Mouse (Mus musculus) olfactory bulb, adult 2 months (tissue): Measurements from ENCODE around the gene Stk24. TPM values are rescaled to one million over a fixed set of nuclear protein-coding genes. Genes with fewer than 3 reads are reported as not detected.

Experiments
- H3K27ac ChIP-seq: fragments of 200-500 bp; 2 replicates; pipeline ENCODE4 v1.5.1; 2012; ENCODE audit warnings: low read depth, low read length; ENCODE audit not compliant: insufficient read depth
- H3K4me1 ChIP-seq: fragments of 200-500 bp; 2 replicates; pipeline ENCODE4 v1.6.1; 2012; ENCODE audit warnings: low read length; ENCODE audit not compliant: control insufficient read depth, insufficient read depth
- H3K4me3 ChIP-seq: fragments of 200-500 bp; 2 replicates; pipeline ENCODE4 v1.5.1; 2012; ENCODE audit warnings: mild to moderate bottlenecking, low read depth, low read length, moderate library complexity; ENCODE audit not compliant: insufficient read depth
- CTCF ChIP-seq: fragments of 200-500 bp; IDR thresholded peaks from 2 replicates; pipeline ENCODE4 v1.5.1; 2012; ENCODE audit warnings: low read depth, mild to moderate bottlenecking, low read length, moderate library complexity; ENCODE audit not compliant: insufficient read depth
- POLR2A ChIP-seq: fragments of 200-500 bp; IDR thresholded peaks from 2 replicates; pipeline ENCODE4 v1.6.1; 2012; ENCODE audit warnings: mild to moderate bottlenecking, low read depth, low read length, moderate library complexity; ENCODE audit not compliant: insufficient read depth
- WGBS: fragments of 180-500 bp; shearing (Covaris S2); methylation state at CpG from one replicate; pipeline ENCODE4 v1.1.7; 2018; 5-methylcytosine and 5-hydroxymethylcytosine counted together
- polyA plus RNA-seq: library from polyadenylated mRNA; stranded (reverse); fragments of >200 nt; gene quantifications from 2 replicates; pipeline ENCODE4 v1.2.4, GENCODE M21; 2012; ENCODE audit warnings: low replicate concordance; ENCODE audit not compliant: missing spikeins, insufficient read depth, insufficient read length

Gene Stk24
- polyA plus RNA-seq, 1 experiment, result not detected

DNA sequence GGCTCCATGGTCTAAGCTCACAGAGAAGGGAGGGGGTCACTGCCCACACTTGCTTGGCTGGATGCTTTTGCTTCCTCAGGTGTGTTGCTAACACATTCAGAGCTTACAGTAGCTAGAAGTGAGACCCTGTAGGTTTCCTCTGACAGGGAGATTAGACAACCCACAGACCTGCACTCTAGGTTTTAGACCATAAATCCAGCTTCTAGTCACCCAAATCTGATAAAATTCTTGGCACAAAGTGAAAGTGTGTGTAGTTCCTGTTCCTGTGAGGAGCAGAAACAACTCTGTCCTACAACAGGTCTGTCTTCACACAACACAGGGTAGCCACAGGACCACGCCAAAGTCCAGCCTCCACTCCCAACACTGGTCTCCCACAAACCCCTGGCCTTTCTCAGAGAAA, 21.5 kb downstream of the Stk24 start:
- H3K4me3 ChIP-seq, result no peak overlapping the region
- TF ChIP-seq CTCF, result no peak
- TF ChIP-seq POLR2A, result no peak
- no peak overlapping the region for H3K27ac ChIP-seq
- 92% methylated on average over 1 of the region's 1 CpGs for WGBS
- peaks cover 31% of the 10 kb centered on the region for H3K4me1 ChIP-seq

GRCm38 (mm10) chr14:121356336-121356862, 23.4 kb downstream of the Stk24 start:
- 42% methylated on average over 8 of the region's 8 CpGs for WGBS
- TF ChIP-seq POLR2A (no peak), CTCF (no peak)
- Histone ChIP-seq H3K27ac (peak overlapping the region; percentile 59), H3K4me1 (peaks cover 33% of the 10 kb centered on the region), H3K4me3 (no peak overlapping the region)

- TF ChIP-seq CTCF (no peak), POLR2A (no peak)
- 60% methylated on average over 6 of the region's 6 CpGs for WGBS
- no peak overlapping the region for H3K4me3 ChIP-seq
- H3K27ac ChIP-seq, result no peak overlapping the region
- peaks cover 33% of the 10 kb centered on the region for H3K4me1 ChIP-seq
Observed at GRCm38 (mm10) chr14:121355732-121356131, 24.1 kb downstream of the Stk24 start.

GRCm38 (mm10) chr14:121353648-121354377, 26.0 kb downstream of the Stk24 start:
- Histone ChIP-seq H3K4me1 (peaks cover 28% of the 10 kb centered on the region), H3K4me3 (no peak overlapping the region), H3K27ac (no peak overlapping the region)
- WGBS, result 75% methylated on average over 10 of the region's 10 CpGs
- TF ChIP-seq POLR2A, result no peak
- TF ChIP-seq CTCF, result no peak

GRCm38 (mm10) chr14:121352744-121353143, 27.1 kb downstream of the Stk24 start:
- Histone ChIP-seq H3K27ac (no peak overlapping the region), H3K4me1 (peaks cover 34% of the 10 kb centered on the region), H3K4me3 (no peak overlapping the region)
- 89% methylated on average over 6 of the region's 6 CpGs for WGBS
- TF ChIP-seq CTCF, result no peak
- no peak for TF ChIP-seq POLR2A

DNA sequence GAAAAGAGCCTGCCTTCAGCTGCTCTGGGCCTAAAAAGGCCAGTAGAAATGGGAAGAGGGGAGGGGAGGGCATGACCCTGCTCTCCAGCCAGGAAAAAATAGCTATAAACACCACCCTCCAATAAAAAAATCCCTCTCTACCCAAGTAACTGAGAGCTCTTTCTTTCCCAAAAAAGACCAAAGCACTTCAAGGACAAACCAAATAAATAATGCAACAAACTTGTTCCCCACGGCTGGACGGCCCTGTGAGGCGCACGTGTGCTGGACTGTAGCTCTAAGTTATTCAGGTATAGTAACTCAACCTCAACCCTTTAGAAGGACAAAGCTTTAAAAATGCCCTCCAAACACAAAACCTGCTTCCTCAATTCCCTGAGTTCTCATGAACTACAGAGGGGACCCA, 28.1 kb downstream of the Stk24 start:
- WGBS, result 76% methylated on average over 4 of the region's 4 CpGs
- Histone ChIP-seq H3K27ac (no peak overlapping the region), H3K4me1 (peaks cover 37% of the 10 kb centered on the region), H3K4me3 (no peak overlapping the region)
- TF ChIP-seq POLR2A, result no peak
- TF ChIP-seq CTCF, result no peak

- peaks cover 28% of the 10 kb centered on the region for H3K4me1 ChIP-seq
- TF ChIP-seq CTCF, result no peak
- TF ChIP-seq POLR2A, result no peak
- H3K4me3 ChIP-seq, result no peak overlapping the region
- 51% methylated on average over 8 of the region's 8 CpGs for WGBS
- H3K27ac ChIP-seq, result no peak overlapping the region
Observed at GRCm38 (mm10) chr14:121350011-121350410, 29.8 kb downstream of the Stk24 start.

DNA sequence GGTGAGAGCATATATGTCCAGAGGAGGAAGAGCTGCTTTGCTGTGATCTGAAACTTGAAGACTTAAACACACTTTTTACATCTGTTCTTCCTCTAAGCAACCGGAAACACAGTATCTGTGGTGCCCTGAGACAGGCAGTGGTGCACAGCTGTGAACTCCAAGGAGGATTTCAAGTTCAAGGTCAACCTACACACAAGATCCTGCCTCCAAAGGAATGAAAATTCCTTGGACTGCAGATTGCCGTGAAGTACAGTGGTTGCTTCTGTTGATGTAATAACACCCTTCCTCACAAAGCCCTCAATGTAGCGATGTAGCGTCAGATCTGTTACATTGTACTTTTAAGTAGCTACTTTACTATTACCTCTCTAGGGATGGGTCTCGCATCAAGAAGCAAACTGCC, 30.5 kb downstream of the Stk24 start:
- H3K4me1 ChIP-seq, result peaks cover 27% of the 10 kb centered on the region
- no peak for TF ChIP-seq POLR2A
- TF ChIP-seq CTCF, result no peak
- WGBS, result 72% methylated on average over 5 of the region's 5 CpGs
- H3K27ac ChIP-seq, result no peak overlapping the region
- H3K4me3 ChIP-seq, result no peak overlapping the region

DNA sequence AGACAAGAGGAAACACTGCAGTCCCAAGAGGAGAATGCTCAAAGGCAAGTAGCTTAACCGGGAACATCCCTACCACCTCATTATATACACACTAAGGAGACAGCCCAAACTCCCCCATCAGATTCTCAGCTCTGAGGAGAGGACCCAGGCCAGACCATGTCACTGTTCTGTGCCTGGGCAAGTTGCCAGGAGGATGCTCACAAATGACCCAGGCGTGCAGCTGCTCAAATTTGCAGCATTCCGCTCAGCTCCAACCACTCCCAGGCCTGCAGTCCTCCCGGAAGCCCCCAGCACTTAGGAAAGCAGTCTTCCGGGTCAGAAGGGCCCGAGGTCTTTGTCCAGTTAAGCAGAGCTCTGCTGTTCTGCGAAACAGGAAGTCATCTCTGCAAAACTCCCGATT, 31.6 kb downstream of the Stk24 start:
- WGBS, result 38% methylated on average over 8 of the region's 8 CpGs
- Histone ChIP-seq H3K4me3 (no peak overlapping the region), H3K27ac (no peak overlapping the region), H3K4me1 (peaks cover 24% of the 10 kb centered on the region)
- TF ChIP-seq POLR2A, result no peak

DNA sequence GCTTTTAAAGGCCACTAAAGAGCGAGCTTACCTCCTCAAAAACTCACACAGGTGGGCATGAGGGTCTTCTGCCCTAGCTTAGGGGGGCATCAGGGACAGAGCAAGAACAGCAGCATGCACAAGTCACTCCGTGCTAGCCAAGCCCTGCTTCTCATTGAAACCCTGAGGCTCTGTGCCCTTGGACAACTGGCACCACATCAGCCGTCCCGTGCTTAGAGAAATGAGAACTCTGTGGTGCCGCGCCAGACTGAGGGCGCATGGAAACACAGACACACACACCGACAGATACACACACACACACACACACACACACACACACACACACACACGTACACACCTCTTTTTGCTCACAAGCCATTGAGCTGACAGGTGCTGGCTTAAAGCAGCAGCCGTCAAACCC, 32.7 kb downstream of the Stk24 start:
- TF ChIP-seq CTCF, result no peak
- no peak for TF ChIP-seq POLR2A
- Histone ChIP-seq H3K4me3 (no peak overlapping the region), H3K4me1 (peaks cover 22% of the 10 kb centered on the region), H3K27ac (no peak overlapping the region)
- 77% methylated on average over 10 of the region's 10 CpGs for WGBS
